Mouse (Mus musculus): Measurements from ENCODE around the gene Slc16a3.

GRCm38 (mm10) chr11:120990126-120990781, 42.0 kb downstream of the Slc16a3 start:
- no peak for TF ChIP-seq POLR2A (IDR thresholded peaks at IDR 0.05; ENCODE audit: insufficient read length, low read depth)
- TF ChIP-seq CEBPB (IDR thresholded peaks at IDR 0.05; ENCODE audit: insufficient read depth, poor library complexity, severe bottlenecking) = no peak
- TF ChIP-seq TCF12 (IDR thresholded peaks at IDR 0.05; ENCODE audit: insufficient read depth, poor library complexity, severe bottlenecking) = no peak
- TF ChIP-seq POLR2AphosphoS2 (IDR thresholded peaks at IDR 0.05; ENCODE audit: insufficient read length, low read depth) = no peak
- no peak for TF ChIP-seq MYOG (IDR thresholded peaks at IDR 0.05; ENCODE audit: control insufficient read depth in 1 of 3, insufficient read depth in 1 of 3, insufficient read length in 2 of 3, low read depth in 2 of 3)
- TF ChIP-seq MAX (IDR thresholded peaks at IDR 0.05; ENCODE audit: low read depth) = no peak
- no peak for TF ChIP-seq MYOD1 (IDR thresholded peaks at IDR 0.05; ENCODE audit: control insufficient read depth in 1 of 3, insufficient read length in 2 of 3, low read depth in 2 of 3)
- TF ChIP-seq USF1 (IDR thresholded peaks at IDR 0.05; ENCODE audit: low read depth) = no peak
- no peak for TF ChIP-seq TCF3 (IDR thresholded peaks at IDR 0.05; ENCODE audit: insufficient read length, low read depth)
- no peak for TF ChIP-seq REST (IDR thresholded peaks at IDR 0.05; ENCODE audit: insufficient read depth, insufficient read length)
- TF ChIP-seq E2F4 (IDR thresholded peaks at IDR 0.05; ENCODE audit: insufficient read depth) = no peak
